Mouse (Mus musculus): ENCODE data around the gene S1pr1. TPM values are rescaled to one million over a fixed set of nuclear protein-coding genes. Genes with fewer than 3 reads are reported as not detected.

The S1pr1 gene
- total and polyA plus RNA-seq, 3 experiments, result 0.08 to 0.13 TPM; not detected in 1

- TF ChIP-seq GABPA (IDR thresholded peaks at IDR 0.05; ENCODE audit: low read depth, low read length) (no peak), ZKSCAN1 (IDR thresholded peaks at IDR 0.05; ENCODE audit: low read depth, low read length) (no peak), MEF2A (IDR thresholded peaks at IDR 0.05; ENCODE audit: extremely low read depth, insufficient replicate concordance, low read depth, low read length, poor library complexity, severe bottlenecking) (no peak)
These were observed 32.4 kb downstream of the S1pr1 start (continued) for GRCm38 (mm10) chr3:115682328-115683088.

- Histone ChIP-seq H3K36me3 (ENCODE audit: control insufficient read depth in 1 of 2, insufficient read depth in 2 of 2, low read length in 2 of 2) (peaks cover 0 to 11% of the 10 kb centered on the region in 2 experiments; a peak in 2 of 4 replicates), H3K9me3 (replicated peaks; ENCODE audit: insufficient read depth, low read length) (no peaks in the 10 kb centered on the region), H3K27ac (ENCODE audit: control insufficient read depth, low read depth, low read length) (no peak overlapping the region), H3K9ac (ENCODE audit: control insufficient read depth, low read depth, low read length, poor library complexity, severe bottlenecking) (no peak overlapping the region), H3K4me3 (ENCODE audit: control insufficient read depth in 1 of 2, insufficient read depth in 1 of 2, low read depth in 2 of 2, low read length in 2 of 2) (no peak overlapping the region), H3K79me2 (ENCODE audit: control insufficient read depth, insufficient read depth, low read length, poor library complexity) (no peaks in the 10 kb centered on the region), H3K4me1 (ENCODE audit: control insufficient read depth in 1 of 2, insufficient read depth in 2 of 2, low read length in 2 of 2) (peaks cover 4 to 14% of the 10 kb centered on the region in 2 experiments; a peak in 3 of 4 replicates), H3K27me3 (ENCODE audit: control insufficient read depth in 1 of 2, insufficient read depth in 2 of 2, low read length in 2 of 2) (no peaks in the 10 kb centered on the region)
- TF ChIP-seq NELFE (IDR thresholded peaks at IDR 0.05; ENCODE audit: low read depth, low read length) (no peak), JUND (IDR thresholded peaks at IDR 0.05; ENCODE audit: low read depth, low read length) (no peak), POLR2A (IDR thresholded peaks at IDR 0.05; ENCODE audit: control insufficient read depth in 1 of 2, insufficient read depth in 1 of 2, low read depth in 1 of 2, low read length in 2 of 2, poor library complexity in 1 of 2) (no peak), MAFK (IDR thresholded peaks at IDR 0.05; ENCODE audit: borderline replicate concordance, low read depth, low read length) (no peak), ELF1 (IDR thresholded peaks at IDR 0.05; ENCODE audit: low read depth, low read length) (no peak), MYB (IDR thresholded peaks at IDR 0.05; ENCODE audit: low read depth, low read length) (no peak), ZMIZ1 (IDR thresholded peaks at IDR 0.05; ENCODE audit: low read depth, low read length) (no peak), TAL1 (IDR thresholded peaks at IDR 0.05; ENCODE audit: low read length) (no peak), MYC (IDR thresholded peaks at IDR 0.05; ENCODE audit: low read depth, low read length) (no peak), BHLHE40 (IDR thresholded peaks at IDR 0.05; ENCODE audit: borderline replicate concordance, low read depth, low read length) (no peak), ZNF384 (IDR thresholded peaks at IDR 0.05; ENCODE audit: low read depth, low read length) (no peak), MAX (IDR thresholded peaks at IDR 0.05; ENCODE audit: low read length) (no peak)
- no peak for DNase-seq (ENCODE audit: low read depth, low spot score)
These were observed 33.7 kb downstream of the S1pr1 start for GRCm38 (mm10) chr3:115681184-115681583.

- peaks cover 0 to 31% of the 10 kb centered on the region in 2 experiments; a peak in 2 of 4 replicates for H3K36me3 ChIP-seq (ENCODE audit: control insufficient read depth in 1 of 2, insufficient read depth in 2 of 2, low read length in 2 of 2)
- peaks cover 16 to 31% of the 10 kb centered on the region in 2 experiments for H3K4me1 ChIP-seq (ENCODE audit: control insufficient read depth in 1 of 2, insufficient read depth in 2 of 2, low read length in 2 of 2)
- TF ChIP-seq MEF2A (IDR thresholded peaks at IDR 0.05; ENCODE audit: extremely low read depth, insufficient replicate concordance, low read depth, low read length, poor library complexity, severe bottlenecking), result no peak
- TF ChIP-seq ETS1 (IDR thresholded peaks at IDR 0.05; ENCODE audit: low read depth, low read length), result no peak
- no peak for TF ChIP-seq SMC3 (IDR thresholded peaks at IDR 0.05; ENCODE audit: low read depth, low read length)
- TF ChIP-seq ELF1 (IDR thresholded peaks at IDR 0.05; ENCODE audit: low read depth, low read length), result no peak
- no peak for TF ChIP-seq MYC (IDR thresholded peaks at IDR 0.05; ENCODE audit: low read depth, low read length)
- TF ChIP-seq MAX (IDR thresholded peaks at IDR 0.05; ENCODE audit: low read length), result no peak
- no peak for TF ChIP-seq ZKSCAN1 (IDR thresholded peaks at IDR 0.05; ENCODE audit: low read depth, low read length)
- TF ChIP-seq USF2 (IDR thresholded peaks at IDR 0.05; ENCODE audit: borderline replicate concordance in 1 of 2, insufficient read depth in 1 of 2, low read depth in 1 of 2, low read length in 2 of 2), result no peak
- TF ChIP-seq MYB (IDR thresholded peaks at IDR 0.05; ENCODE audit: low read depth, low read length), result no peak
- TF ChIP-seq KAT2A (conservative IDR thresholded peaks at IDR 0.05; ENCODE audit: low read depth, low read length), result no peak
- TF ChIP-seq USF1 (IDR thresholded peaks at IDR 0.05; ENCODE audit: low read depth, low read length), result no peak
- TF ChIP-seq MXI1 (IDR thresholded peaks at IDR 0.05; ENCODE audit: low read depth, low read length), result no peak
- H3K79me2 ChIP-seq (ENCODE audit: control insufficient read depth, insufficient read depth, low read length, poor library complexity), result no peaks in the 10 kb centered on the region
- no peaks in the 10 kb centered on the region for H3K9me3 ChIP-seq (replicated peaks; ENCODE audit: insufficient read depth, low read length)
- no peak overlapping the region for H3K27ac ChIP-seq (ENCODE audit: control insufficient read depth, low read depth, low read length)
- H3K4me3 ChIP-seq (ENCODE audit: control insufficient read depth in 1 of 2, insufficient read depth in 1 of 2, low read depth in 2 of 2, low read length in 2 of 2), result no peak overlapping the region
- no peaks in the 10 kb centered on the region for H3K27me3 ChIP-seq (ENCODE audit: control insufficient read depth in 1 of 2, insufficient read depth in 2 of 2, low read length in 2 of 2)
- no peak overlapping the region for H3K9ac ChIP-seq (ENCODE audit: control insufficient read depth, low read depth, low read length, poor library complexity, severe bottlenecking)
- DNase-seq (ENCODE audit: low read depth, low spot score), result no peak
These were observed 35.9 kb downstream of the S1pr1 start for GRCm38 (mm10) chr3:115679022-115679421.

Measured in MEL (cell line).